Mouse (Mus musculus) ES-Bruce4 (cell line): ENCODE measurements around the gene Tmem258.

Source experiments
- CTCF ChIP-seq: IDR thresholded peaks from one replicate; pipeline ENCODE4 v1.8.1; 2011; ENCODE audit warnings: low read depth, low read length
- POLR2A ChIP-seq: IDR thresholded peaks from one replicate; pipeline ENCODE4 v1.8.1; 2011; ENCODE audit warnings: low read length; ENCODE audit not compliant: insufficient read depth

GRCm38 (mm10) chr19:10167112-10167511 is 36.7 kb upstream of the Tmem258 start:
- TF ChIP-seq POLR2A (no peak), CTCF (no peak)
